Mouse (Mus musculus) small intestine, adult 2 months (tissue): Measurements from ENCODE around the gene Dph5.

Source experiments
- CTCF ChIP-seq: fragments of 200-500 bp; IDR thresholded peaks from 2 replicates; pipeline ENCODE4 v1.5.1; 2012; ENCODE audit warnings: low read depth, mild to moderate bottlenecking, control low read depth, inconsistent platforms, low read length, moderate library complexity, mixed read lengths; ENCODE audit not compliant: insufficient replicate concordance, insufficient read length; ENCODE audit errors: extremely low read depth
- POLR2A ChIP-seq: fragments of 200-500 bp; IDR thresholded peaks from 2 replicates; pipeline ENCODE4 v1.6.1; 2012; ENCODE audit warnings: low read depth, mild to moderate bottlenecking, control low read depth, inconsistent platforms, low read length, moderate library complexity

DNA sequence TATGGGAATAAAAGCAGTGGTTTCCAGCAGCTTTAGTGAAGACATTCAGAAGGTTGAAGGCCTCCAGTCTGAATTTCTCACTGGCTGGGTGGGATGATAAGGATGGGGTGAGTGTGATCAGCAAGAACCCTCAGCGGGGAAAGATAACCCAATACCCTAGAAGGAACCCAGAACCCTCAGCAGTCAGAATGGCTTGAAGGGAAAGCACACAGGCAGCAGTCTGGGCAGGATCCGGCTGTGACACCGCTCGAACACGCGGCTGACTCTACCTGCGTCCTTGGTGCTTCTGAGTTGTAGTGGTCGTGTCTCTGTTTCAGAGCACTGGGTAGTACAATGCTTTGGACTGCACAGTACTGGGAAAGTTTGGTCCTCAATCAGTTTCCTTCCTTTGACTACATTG lies 58.6 kb downstream of the Dph5 start:
- TF ChIP-seq POLR2A (no peak), CTCF (no peak)
